Mouse (Mus musculus) myocyte (in vitro differentiated cells): ENCODE results near the gene Pfdn6.

Source experiments
- CEBPB ChIP-seq: IDR thresholded peaks from 2 replicates; pipeline ENCODE4 v1.6.1; 2011; ENCODE audit warnings: mild to moderate bottlenecking, moderate library complexity; ENCODE audit not compliant: poor library complexity, insufficient read depth, severe bottlenecking
- E2F4 ChIP-seq: IDR thresholded peaks from one replicate; pipeline ENCODE4 v1.6.1; 2011; ENCODE audit warnings: mild to moderate bottlenecking, control low read depth, moderate library complexity; ENCODE audit not compliant: insufficient read depth
- MYOD1 ChIP-seq, 3 experiments: IDR thresholded peaks; one replicate each; pipeline ENCODE4 v1.6.1; 2011; ENCODE audit warnings: control low read depth in 2 of 3, low read depth in 2 of 3, mild to moderate bottlenecking in 2 of 3, moderate library complexity in 1 of 3; ENCODE audit not compliant: insufficient read length in 2 of 3, control insufficient read depth in 1 of 3
- MYOG ChIP-seq, 3 experiments: IDR thresholded peaks; one replicate each; pipeline ENCODE4 v1.6.1; 2011; ENCODE audit warnings: control low read depth in 2 of 3, low read depth in 2 of 3, mild to moderate bottlenecking in 2 of 3; ENCODE audit not compliant: insufficient read length in 2 of 3, control insufficient read depth in 1 of 3, insufficient read depth in 1 of 3
- POLR2A ChIP-seq: IDR thresholded peaks from one replicate; pipeline ENCODE4 v1.6.1; 2011; ENCODE audit warnings: low read depth, mild to moderate bottlenecking, control low read depth, moderate library complexity; ENCODE audit not compliant: insufficient read length
- POLR2AphosphoS2 ChIP-seq: IDR thresholded peaks from one replicate; pipeline ENCODE4 v1.6.1; 2011; ENCODE audit warnings: low read depth, control low read depth; ENCODE audit not compliant: insufficient read length
- SRF ChIP-seq: IDR thresholded peaks from one replicate; pipeline ENCODE4 v1.6.1; 2011; ENCODE audit warnings: low read depth; ENCODE audit not compliant: control insufficient read depth, insufficient read length
- TCF12 ChIP-seq: IDR thresholded peaks from one replicate; pipeline ENCODE4 v1.6.1; 2011; ENCODE audit warnings: mild to moderate bottlenecking, control low read depth; ENCODE audit not compliant: poor library complexity, insufficient read depth, severe bottlenecking
- USF1 ChIP-seq: IDR thresholded peaks from one replicate; pipeline ENCODE4 v1.6.1; 2011; ENCODE audit warnings: low read depth, mild to moderate bottlenecking, control low read depth, moderate library complexity

DNA sequence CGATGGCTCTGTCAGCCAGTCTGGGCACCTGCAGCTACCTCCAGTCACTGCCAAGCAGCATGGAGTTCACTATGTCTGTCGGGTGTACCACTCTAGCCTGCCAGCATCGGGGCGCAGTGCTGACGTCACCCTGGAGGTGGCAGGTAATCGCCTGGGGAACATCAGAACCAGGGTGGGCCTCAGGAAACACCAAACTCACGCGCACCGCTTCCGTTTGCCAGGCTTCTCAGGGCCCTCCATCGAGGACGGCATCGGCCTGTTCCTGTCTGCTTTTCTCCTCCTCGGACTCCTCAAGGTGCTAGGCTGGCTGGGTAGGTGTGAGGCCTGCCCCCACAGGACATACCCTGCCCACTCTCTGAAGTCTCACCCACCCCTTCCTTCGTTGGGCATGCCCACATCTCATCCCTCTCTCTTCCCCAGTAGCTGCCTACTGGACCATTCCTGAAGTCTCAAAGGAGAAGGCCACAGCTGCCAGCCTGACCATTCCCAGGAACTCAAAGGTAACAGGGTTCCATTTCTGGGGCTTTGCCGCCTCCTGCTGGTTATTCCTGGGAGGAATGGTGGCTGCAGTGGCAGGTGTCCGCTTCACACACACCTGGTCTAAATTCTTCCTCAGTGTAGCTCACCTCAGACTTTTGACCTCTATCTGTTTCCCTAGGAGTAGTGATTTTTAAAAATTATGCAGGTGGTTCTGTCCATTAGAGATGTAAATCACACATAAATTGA is 13.8 kb downstream of the Pfdn6 start:
- TF ChIP-seq POLR2A: no peak
- no peak for TF ChIP-seq MYOG (IDR thresholded peaks at IDR 0.05; ENCODE audit: control insufficient read depth in 1 of 3, insufficient read depth in 1 of 3, insufficient read length in 2 of 3, low read depth in 2 of 3)
- TF ChIP-seq TCF12: no peak
- no peak for TF ChIP-seq MYOD1 (IDR thresholded peaks at IDR 0.05; ENCODE audit: control insufficient read depth in 1 of 3, insufficient read length in 2 of 3, low read depth in 2 of 3)
- no peak for TF ChIP-seq USF1
- TF ChIP-seq E2F4: no peak
- no peak for TF ChIP-seq POLR2AphosphoS2
- TF ChIP-seq SRF: no peak
- TF ChIP-seq CEBPB: no peak
